Mouse (Mus musculus) forebrain, embryonic 10.5 days (tissue): ENCODE measurements at regions not wholly inside any gene's neighbourhood (a gene's known extent, or its start where the extent isn't known, plus 50 kb on each side); places are given as distances from the start of the nearest gene placed in this dataset.

Experiments used
- DNase-seq: peaks from one replicate; pipeline ENCODE4 v3.0.0-alpha.2; 2017; ENCODE audit warnings: low spot score; ENCODE audit errors: extremely low spot score
- H3K27ac ChIP-seq: fragments of 300-500 bp; sonication (generic); 2 replicates; pipeline ENCODE4 v1.5.1; 2016; ENCODE audit warnings: mild to moderate bottlenecking
- H3K27me3 ChIP-seq: fragments of 300-500 bp; sonication (generic); 2 replicates; pipeline ENCODE4 v1.6.1; 2016; ENCODE audit warnings: mild to moderate bottlenecking; ENCODE audit not compliant: poor library complexity, severe bottlenecking
- H3K36me3 ChIP-seq: fragments of 300-500 bp; sonication (generic); replicated peaks from 2 replicates; pipeline ENCODE4 v1.6.1; 2016; ENCODE audit warnings: mild to moderate bottlenecking, moderate library complexity
- H3K4me1 ChIP-seq: fragments of 300-500 bp; sonication (generic); 2 replicates; pipeline ENCODE4 v1.6.1; 2016
- H3K4me3 ChIP-seq: fragments of 300-500 bp; sonication (generic); 2 replicates; pipeline ENCODE4 v1.5.1; 2016; ENCODE audit warnings: mild to moderate bottlenecking, moderate library complexity
- H3K9me3 ChIP-seq: fragments of 300-500 bp; sonication (generic); 2 replicates; pipeline ENCODE4 v1.6.1; 2016; ENCODE audit warnings: mild to moderate bottlenecking, moderate library complexity
- WGBS: fragments of 180-500 bp; shearing (Covaris S2); methylation state at CpG from one replicate; pipeline ENCODE4 v1.1.7; 2016; 5-methylcytosine and 5-hydroxymethylcytosine counted together

- no peak overlapping the region for H3K4me3 ChIP-seq
- H3K9me3 ChIP-seq, result no peaks in the 10 kb centered on the region
- no peak overlapping the region for H3K27ac ChIP-seq
- H3K27me3 ChIP-seq, result no peaks in the 10 kb centered on the region
- 74% methylated on average over 9 of the region's 9 CpGs for WGBS
- H3K4me1 ChIP-seq, result peaks cover 3% of the 10 kb centered on the region; the same call in 1 of the 2 replicates
- DNase-seq, result peak; percentile 21
- H3K36me3 ChIP-seq, result no peaks in the 10 kb centered on the region
Measured at GRCm38 (mm10) chr6:117067541-117068305, 100.6 kb upstream of the Cxcl12 start.

GRCm38 (mm10) chr6:117071311-117071710, 97.0 kb upstream of the Cxcl12 start:
- no peaks in the 10 kb centered on the region for H3K36me3 ChIP-seq
- peaks cover 3% of the 10 kb centered on the region; the same call in 1 of the 2 replicates for H3K4me1 ChIP-seq
- H3K4me3 ChIP-seq, result no peak overlapping the region
- no peak overlapping the region for H3K27ac ChIP-seq
- no peaks in the 10 kb centered on the region for H3K9me3 ChIP-seq
- H3K27me3 ChIP-seq, result no peaks in the 10 kb centered on the region
- no peak for DNase-seq
- 89% methylated on average over 6 of the region's 6 CpGs for WGBS

- Histone ChIP-seq H3K9me3 (no peaks in the 10 kb centered on the region), H3K27ac (no peak overlapping the region), H3K36me3 (no peaks in the 10 kb centered on the region), H3K27me3 (no peaks in the 10 kb centered on the region), H3K4me3 (no peak overlapping the region), H3K4me1 (peaks cover 3% of the 10 kb centered on the region; the same call in 1 of the 2 replicates)
- no peak for DNase-seq
- WGBS, result 90% methylated on average over 8 of the region's 8 CpGs
Measured at GRCm38 (mm10) chr6:117071857-117072256, 96.5 kb upstream of the Cxcl12 start.

- H3K27me3 ChIP-seq, result no peaks in the 10 kb centered on the region
- H3K36me3 ChIP-seq, result no peaks in the 10 kb centered on the region
- H3K27ac ChIP-seq, result no peak overlapping the region
- DNase-seq, result no peak
- WGBS, result 63% methylated on average over 5 of the region's 5 CpGs
- H3K4me3 ChIP-seq, result no peak overlapping the region
- no peaks in the 10 kb centered on the region for H3K9me3 ChIP-seq
- H3K4me1 ChIP-seq, result peaks cover 4% of the 10 kb centered on the region; the same call in 1 of the 2 replicates
Measured at GRCm38 (mm10) chr6:117079500-117079899, 88.8 kb upstream of the Cxcl12 start.

- no peaks in the 10 kb centered on the region for H3K27me3 ChIP-seq
- H3K4me1 ChIP-seq, result peaks cover 4% of the 10 kb centered on the region; the same call in 1 of the 2 replicates
- H3K36me3 ChIP-seq, result no peaks in the 10 kb centered on the region
- DNase-seq, result no peak
- H3K9me3 ChIP-seq, result no peaks in the 10 kb centered on the region
- WGBS, result 52% methylated on average over 13 of the region's 13 CpGs
- no peak overlapping the region for H3K27ac ChIP-seq
- no peak overlapping the region for H3K4me3 ChIP-seq
Measured at GRCm38 (mm10) chr6:117080973-117081372, 87.4 kb upstream of the Cxcl12 start.

GRCm38 (mm10) chr6:117084211-117084610, 84.1 kb upstream of the Cxcl12 start:
- Histone ChIP-seq H3K4me1 (peaks cover 4% of the 10 kb centered on the region; the same call in 1 of the 2 replicates), H3K9me3 (no peaks in the 10 kb centered on the region), H3K27ac (no peak overlapping the region), H3K36me3 (no peaks in the 10 kb centered on the region), H3K4me3 (no peak overlapping the region), H3K27me3 (no peaks in the 10 kb centered on the region)
- WGBS, result 64% methylated on average over 6 of the region's 6 CpGs
- DNase-seq, result no peak

- DNase-seq, result no peak
- H3K36me3 ChIP-seq, result no peaks in the 10 kb centered on the region
- H3K27ac ChIP-seq, result no peak overlapping the region
- H3K27me3 ChIP-seq, result no peaks in the 10 kb centered on the region
- H3K9me3 ChIP-seq, result no peaks in the 10 kb centered on the region
- WGBS, result 88% methylated on average over 13 of the region's 13 CpGs
- H3K4me3 ChIP-seq, result no peak overlapping the region
- no peaks in the 10 kb centered on the region for H3K4me1 ChIP-seq
Measured at GRCm38 (mm10) chr6:117084833-117085500, 83.4 kb upstream of the Cxcl12 start.

GRCm38 (mm10) chr6:117094742-117095141, 73.6 kb upstream of the Cxcl12 start:
- Histone ChIP-seq H3K4me3 (no peak overlapping the region), H3K27ac (no peak overlapping the region), H3K9me3 (no peaks in the 10 kb centered on the region), H3K36me3 (no peaks in the 10 kb centered on the region), H3K4me1 (no peaks in the 10 kb centered on the region), H3K27me3 (no peaks in the 10 kb centered on the region)
- DNase-seq, result no peak
- 96% methylated on average over 6 of the region's 6 CpGs for WGBS

- H3K4me3 ChIP-seq, result no peak overlapping the region
- DNase-seq, result no peak
- 88% methylated on average over 10 of the region's 10 CpGs for WGBS
- no peaks in the 10 kb centered on the region for H3K27me3 ChIP-seq
- H3K27ac ChIP-seq, result no peak overlapping the region
- no peaks in the 10 kb centered on the region for H3K36me3 ChIP-seq
- H3K9me3 ChIP-seq, result no peaks in the 10 kb centered on the region
- no peaks in the 10 kb centered on the region for H3K4me1 ChIP-seq
Measured at GRCm38 (mm10) chr6:117099871-117100270, 68.5 kb upstream of the Cxcl12 start.

- no peak for DNase-seq
- Histone ChIP-seq H3K27ac (no peak overlapping the region), H3K4me1 (peaks cover 3% of the 10 kb centered on the region; the same call in 1 of the 2 replicates), H3K27me3 (no peaks in the 10 kb centered on the region), H3K9me3 (no peaks in the 10 kb centered on the region), H3K4me3 (no peak overlapping the region), H3K36me3 (no peaks in the 10 kb centered on the region)
- 90% methylated on average over 4 of the region's 4 CpGs for WGBS
Measured at GRCm38 (mm10) chr6:117102693-117103092, 65.6 kb upstream of the Cxcl12 start.

GRCm38 (mm10) chr6:117104047-117104446, 64.3 kb upstream of the Cxcl12 start:
- DNase-seq, result no peak
- H3K4me1 ChIP-seq, result peaks cover 3% of the 10 kb centered on the region; the same call in 1 of the 2 replicates
- H3K4me3 ChIP-seq, result no peak overlapping the region
- no peaks in the 10 kb centered on the region for H3K36me3 ChIP-seq
- WGBS, result 84% methylated on average over 6 of the region's 6 CpGs
- no peaks in the 10 kb centered on the region for H3K27me3 ChIP-seq
- H3K27ac ChIP-seq, result no peak overlapping the region
- no peaks in the 10 kb centered on the region for H3K9me3 ChIP-seq

GRCm38 (mm10) chr6:117104463-117104862, 63.9 kb upstream of the Cxcl12 start:
- H3K9me3 ChIP-seq, result no peaks in the 10 kb centered on the region
- no peak for DNase-seq
- no peak overlapping the region for H3K27ac ChIP-seq
- H3K27me3 ChIP-seq, result no peaks in the 10 kb centered on the region
- H3K4me3 ChIP-seq, result no peak overlapping the region
- no peaks in the 10 kb centered on the region for H3K36me3 ChIP-seq
- H3K4me1 ChIP-seq, result peaks cover 3% of the 10 kb centered on the region; the same call in 1 of the 2 replicates
- WGBS, result 83% methylated on average over 2 of the region's 2 CpGs

- H3K4me3 ChIP-seq, result no peak overlapping the region
- H3K27ac ChIP-seq, result no peak overlapping the region
- no peaks in the 10 kb centered on the region for H3K9me3 ChIP-seq
- no peaks in the 10 kb centered on the region for H3K36me3 ChIP-seq
- H3K27me3 ChIP-seq, result no peaks in the 10 kb centered on the region
- H3K4me1 ChIP-seq, result peaks cover 3% of the 10 kb centered on the region; the same call in 1 of the 2 replicates
- no peak for DNase-seq
- 66% methylated on average over 6 of the region's 6 CpGs for WGBS
Measured at GRCm38 (mm10) chr6:117105182-117105589, 63.1 kb upstream of the Cxcl12 start.
